Mouse (Mus musculus): ENCODE measurements around the gene Disc1. TPM values are rescaled to one million over a fixed set of nuclear protein-coding genes. Genes with fewer than 3 reads are reported as not detected.

The Disc1 gene
- polyA plus RNA-seq, 1 experiment from 2014 or later: 2.6 TPM

DNA sequence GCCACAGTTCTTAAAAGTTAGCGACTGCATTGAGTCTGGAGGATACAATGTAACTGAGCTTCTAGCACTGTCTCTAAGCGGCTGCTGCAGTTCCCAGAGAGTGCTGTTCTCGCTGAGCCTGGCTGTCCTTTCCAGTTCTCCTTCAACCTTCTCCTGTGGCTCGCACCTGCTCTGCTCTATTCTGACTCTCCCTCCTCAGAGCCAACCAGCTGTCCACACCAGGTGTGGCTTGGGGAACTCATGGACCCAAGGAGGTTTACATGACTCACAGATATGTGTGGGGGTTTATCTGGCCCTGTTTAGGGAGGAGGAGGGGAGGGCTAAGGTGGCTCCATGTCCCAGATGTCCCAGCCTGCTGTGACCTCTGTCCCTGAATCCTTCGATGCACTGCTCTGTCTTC is 217.4 kb downstream of the Disc1 start:
- H3K9ac ChIP-seq (ENCODE audit: low read depth, low read length): no peak overlapping the region
- H3K27me3 ChIP-seq (replicated peaks; ENCODE audit: control insufficient read depth, insufficient read depth, low read length): no peaks in the 10 kb centered on the region
- H3K4me1 ChIP-seq (ENCODE audit: control insufficient read depth, insufficient read depth, low read depth, low read length): peaks cover 4% of the 10 kb centered on the region; the same call in 1 of the 2 replicates
- ATAC-seq: no peak
- no peaks in the 10 kb centered on the region for H3K36me3 ChIP-seq (ENCODE audit: control insufficient read depth, insufficient read depth, low read length)
- H3K4me2 ChIP-seq (ENCODE audit: low read length): no peak overlapping the region
- no peak overlapping the region for H3K4me3 ChIP-seq (ENCODE audit: low read length)
- H3K27ac ChIP-seq (ENCODE audit: low read depth, low read length): no peak overlapping the region
- 75% methylated on average over 5 of the region's 5 CpGs for WGBS
- H3K9me3 ChIP-seq (ENCODE audit: control insufficient read depth, low read length): no peaks in the 10 kb centered on the region

DNA sequence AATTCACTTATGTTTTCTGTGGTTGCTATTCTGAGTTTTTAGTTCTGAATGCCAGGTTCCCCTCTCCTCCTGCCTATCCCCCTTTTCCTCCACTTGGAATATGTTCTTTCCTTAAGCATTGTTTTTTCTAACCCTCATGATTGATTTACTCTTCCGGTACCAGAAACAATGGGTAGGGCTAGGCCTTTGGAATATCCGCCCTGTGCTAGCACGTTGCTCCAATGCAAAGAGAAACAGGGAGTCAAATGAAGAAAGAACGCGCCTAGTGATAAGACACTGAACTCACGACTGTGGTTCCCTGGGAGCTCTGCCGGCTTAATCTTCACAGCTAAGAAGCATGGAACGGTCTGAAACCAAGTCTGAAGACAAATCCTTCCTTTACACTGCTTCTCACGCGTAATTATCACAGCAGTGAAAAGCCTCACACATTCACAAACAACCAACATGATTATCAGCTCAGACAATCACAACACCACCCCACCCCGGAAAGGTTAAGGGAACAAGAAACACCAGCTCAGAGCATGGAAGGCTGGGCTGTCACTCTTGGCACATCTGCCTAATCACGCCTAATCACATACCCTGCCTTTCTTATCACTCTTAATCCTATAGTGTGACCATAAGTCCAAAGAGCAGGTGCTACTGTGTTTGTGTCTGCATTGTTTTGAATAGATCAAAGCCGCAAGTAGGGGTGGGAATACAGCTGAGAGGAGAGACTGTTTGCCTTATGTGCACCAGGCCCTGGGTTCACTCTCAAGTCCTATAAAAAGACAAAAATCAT is 218.3 kb downstream of the Disc1 start:
- no peak overlapping the region for H3K9ac ChIP-seq (ENCODE audit: low read depth, low read length)
- H3K4me1 ChIP-seq (ENCODE audit: control insufficient read depth, insufficient read depth, low read depth, low read length): peaks cover 8% of the 10 kb centered on the region
- H3K4me3 ChIP-seq (ENCODE audit: low read length): no peak overlapping the region
- H3K9me3 ChIP-seq (ENCODE audit: control insufficient read depth, low read length): no peaks in the 10 kb centered on the region
- 67% methylated on average over 13 of the region's 13 CpGs for WGBS
- H3K27ac ChIP-seq (ENCODE audit: low read depth, low read length): no peak overlapping the region
- ATAC-seq: no peak
- H3K36me3 ChIP-seq (ENCODE audit: control insufficient read depth, insufficient read depth, low read length): no peaks in the 10 kb centered on the region
- H3K27me3 ChIP-seq (replicated peaks; ENCODE audit: control insufficient read depth, insufficient read depth, low read length): no peaks in the 10 kb centered on the region
- H3K4me2 ChIP-seq (ENCODE audit: low read length): no peak overlapping the region

GRCm38 (mm10) chr8:125277071-125277682 is 223.2 kb downstream of the Disc1 start:
- H3K27ac ChIP-seq (ENCODE audit: low read depth, low read length): no peak overlapping the region
- no peaks in the 10 kb centered on the region for H3K36me3 ChIP-seq (ENCODE audit: control insufficient read depth, insufficient read depth, low read length)
- H3K4me2 ChIP-seq (ENCODE audit: low read length): no peak overlapping the region
- H3K4me3 ChIP-seq (ENCODE audit: low read length): no peak overlapping the region
- H3K9ac ChIP-seq (ENCODE audit: low read depth, low read length): no peak overlapping the region
- H3K27me3 ChIP-seq (replicated peaks; ENCODE audit: control insufficient read depth, insufficient read depth, low read length): no peaks in the 10 kb centered on the region; the same call in 1 of the 2 replicates
- H3K9me3 ChIP-seq (ENCODE audit: control insufficient read depth, low read length): no peaks in the 10 kb centered on the region
- WGBS: 13% methylated on average over 11 of the region's 11 CpGs
- peaks cover 4% of the 10 kb centered on the region for H3K4me1 ChIP-seq (ENCODE audit: control insufficient read depth, insufficient read depth, low read depth, low read length)
- no peak for ATAC-seq

- WGBS: 97% methylated on average over 2 of the region's 2 CpGs
- Histone ChIP-seq H3K27me3 (replicated peaks; ENCODE audit: control insufficient read depth, insufficient read depth, low read length) (peaks cover 2% of the 10 kb centered on the region; the same call in 1 of the 2 replicates), H3K4me3 (ENCODE audit: low read length) (no peak overlapping the region), H3K36me3 (ENCODE audit: control insufficient read depth, insufficient read depth, low read length) (no peaks in the 10 kb centered on the region), H3K9ac (ENCODE audit: low read depth, low read length) (no peak overlapping the region), H3K4me1 (ENCODE audit: control insufficient read depth, insufficient read depth, low read depth, low read length) (peaks cover 4% of the 10 kb centered on the region), H3K9me3 (ENCODE audit: control insufficient read depth, low read length) (no peaks in the 10 kb centered on the region), H3K27ac (ENCODE audit: low read depth, low read length) (no peak overlapping the region), H3K4me2 (ENCODE audit: low read length) (no peak overlapping the region)
- ATAC-seq: no peak
Observed at GRCm38 (mm10) chr8:125279156-125279555, 225.2 kb downstream of the Disc1 start.

- Histone ChIP-seq H3K4me3 (ENCODE audit: low read length) (no peak overlapping the region), H3K9ac (ENCODE audit: low read depth, low read length) (no peak overlapping the region), H3K27ac (ENCODE audit: low read depth, low read length) (no peak overlapping the region), H3K9me3 (ENCODE audit: control insufficient read depth, low read length) (no peaks in the 10 kb centered on the region), H3K36me3 (ENCODE audit: control insufficient read depth, insufficient read depth, low read length) (no peaks in the 10 kb centered on the region), H3K27me3 (replicated peaks; ENCODE audit: control insufficient read depth, insufficient read depth, low read length) (peaks cover 2% of the 10 kb centered on the region; the same call in 1 of the 2 replicates), H3K4me1 (ENCODE audit: control insufficient read depth, insufficient read depth, low read depth, low read length) (peaks cover 4% of the 10 kb centered on the region), H3K4me2 (ENCODE audit: low read length) (no peak overlapping the region)
- no peak for ATAC-seq
- WGBS: 58% methylated on average over 4 of the region's 4 CpGs
Observed at GRCm38 (mm10) chr8:125279892-125280291, 225.9 kb downstream of the Disc1 start.

- 59% methylated on average over 7 of the region's 7 CpGs for WGBS
- ATAC-seq: no peak
Observed at GRCm38 (mm10) chr8:125282531-125282930, 228.5 kb downstream of the Disc1 start.

GRCm38 (mm10) chr8:125283542-125283941 is 229.5 kb downstream of the Disc1 start:
- 65% methylated on average over 6 of the region's 6 CpGs for WGBS
- no peaks in the 10 kb centered on the region for H3K36me3 ChIP-seq (ENCODE audit: control insufficient read depth, insufficient read depth, low read length)
- H3K4me2 ChIP-seq (ENCODE audit: low read length): no peak overlapping the region
- no peaks in the 10 kb centered on the region for H3K9me3 ChIP-seq (ENCODE audit: control insufficient read depth, low read length)
- ATAC-seq: no peak
- H3K4me3 ChIP-seq (ENCODE audit: low read length): no peak overlapping the region
- no peak overlapping the region for H3K27ac ChIP-seq (ENCODE audit: low read depth, low read length)
- peaks cover 2% of the 10 kb centered on the region; the same call in 1 of the 2 replicates for H3K27me3 ChIP-seq (replicated peaks; ENCODE audit: control insufficient read depth, insufficient read depth, low read length)
- no peaks in the 10 kb centered on the region for H3K4me1 ChIP-seq (ENCODE audit: control insufficient read depth, insufficient read depth, low read depth, low read length)
- H3K9ac ChIP-seq (ENCODE audit: low read depth, low read length): no peak overlapping the region

More at GRCm38 (mm10) chr8:125282531-125282930, 228.5 kb downstream of the Disc1 start:
- Histone ChIP-seq H3K4me3 (ENCODE audit: low read length) (no peak overlapping the region), H3K9me3 (ENCODE audit: control insufficient read depth, low read length) (no peaks in the 10 kb centered on the region), H3K9ac (ENCODE audit: low read depth, low read length) (no peak overlapping the region; the same call in 1 of the 2 replicates), H3K36me3 (ENCODE audit: control insufficient read depth, insufficient read depth, low read length) (no peaks in the 10 kb centered on the region), H3K4me1 (ENCODE audit: control insufficient read depth, insufficient read depth, low read depth, low read length) (no peaks in the 10 kb centered on the region), H3K27me3 (replicated peaks; ENCODE audit: control insufficient read depth, insufficient read depth, low read length) (peaks cover 2% of the 10 kb centered on the region; the same call in 1 of the 2 replicates), H3K27ac (ENCODE audit: low read depth, low read length) (no peak overlapping the region; the same call in 1 of the 2 replicates), H3K4me2 (ENCODE audit: low read length) (no peak overlapping the region)

DNA sequence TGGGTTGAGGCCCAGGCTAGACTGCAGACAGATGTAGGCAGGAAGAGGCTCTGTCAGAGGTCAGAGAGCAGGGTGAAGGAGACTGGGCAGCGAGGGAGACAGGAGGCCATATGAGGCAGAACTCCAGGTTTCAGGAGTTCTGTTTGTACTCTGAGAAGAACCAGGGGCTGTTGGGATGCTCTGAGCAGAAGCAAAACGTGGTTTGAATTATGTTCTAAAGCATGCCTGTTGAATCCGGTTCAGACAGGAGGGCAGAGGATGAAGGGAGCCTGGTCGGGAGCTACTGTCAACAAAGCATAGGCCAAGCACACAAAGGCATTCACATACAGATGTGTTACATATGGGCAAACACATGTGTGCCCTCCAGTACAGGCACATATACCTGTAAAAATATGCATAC is 230.9 kb downstream of the Disc1 start:
- Histone ChIP-seq H3K9me3 (ENCODE audit: control insufficient read depth, low read length) (no peaks in the 10 kb centered on the region), H3K4me2 (ENCODE audit: low read length) (no peak overlapping the region), H3K36me3 (ENCODE audit: control insufficient read depth, insufficient read depth, low read length) (no peaks in the 10 kb centered on the region), H3K4me3 (ENCODE audit: low read length) (no peak overlapping the region), H3K9ac (ENCODE audit: low read depth, low read length) (no peak overlapping the region), H3K27me3 (replicated peaks; ENCODE audit: control insufficient read depth, insufficient read depth, low read length) (peaks cover 2% of the 10 kb centered on the region; the same call in 1 of the 2 replicates), H3K4me1 (ENCODE audit: control insufficient read depth, insufficient read depth, low read depth, low read length) (no peaks in the 10 kb centered on the region), H3K27ac (ENCODE audit: low read depth, low read length) (no peak overlapping the region)
- no peak for ATAC-seq
- WGBS: 73% methylated on average over 4 of the region's 4 CpGs

- Histone ChIP-seq H3K27ac (ENCODE audit: low read depth, low read length) (no peak overlapping the region), H3K4me2 (ENCODE audit: low read length) (no peak overlapping the region), H3K36me3 (ENCODE audit: control insufficient read depth, insufficient read depth, low read length) (no peaks in the 10 kb centered on the region), H3K4me3 (ENCODE audit: low read length) (no peak overlapping the region), H3K27me3 (replicated peaks; ENCODE audit: control insufficient read depth, insufficient read depth, low read length) (peaks cover 2% of the 10 kb centered on the region; the same call in 1 of the 2 replicates), H3K9ac (ENCODE audit: low read depth, low read length) (no peak overlapping the region), H3K4me1 (ENCODE audit: control insufficient read depth, insufficient read depth, low read depth, low read length) (no peaks in the 10 kb centered on the region), H3K9me3 (ENCODE audit: control insufficient read depth, low read length) (no peaks in the 10 kb centered on the region)
- peak; percentile 81 for ATAC-seq
- 64% methylated on average over 8 of the region's 8 CpGs for WGBS
Observed at GRCm38 (mm10) chr8:125285391-125285790, 231.4 kb downstream of the Disc1 start.

All from hindbrain, embryonic 16.5 days (tissue).